Mouse (Mus musculus) left cerebral cortex, postnatal 36 days (tissue): ENCODE data around the gene Krt18. TPM values are rescaled to one million over a fixed set of nuclear protein-coding genes. Genes with fewer than 3 reads are reported as not detected.
A peak's percentile ranks its signal among the peaks of the same experiment; 100 is the strongest.
"Not testable (repeated sequence)": the region's sequence is repeated elsewhere in the genome, so short reads cannot be mapped to it uniquely, and the experiment has no call there.

Experiments used
- DNase-seq, 2 experiments: peaks; one replicate each; pipeline ENCODE4 v3.0.0; 2021 to 2022; ENCODE audit warnings: low spot score in 2 of 2, mixed read lengths in 1 of 2
- intact Hi-C: fragments of 180-260 bp; cut with DNase I; formaldehyde crosslinking; loops from one replicate; pipeline ENCODE4 v1.15.1; 2025
- total RNA-seq, 2 experiments: library from RNA; stranded (reverse); gene quantifications; 2 replicates each; pipeline ENCODE4 v1.2.3; 2021

Gene Krt18
- total RNA-seq, 2 experiments from 2014 or later: 0.22 TPM; not detected in 1

GRCm38 (mm10) chr15:102051920-102052683 lies 24.1 kb downstream of the Krt18 start:
- peak; percentile 49 to 64 for DNase-seq
- intact Hi-C loops: no loop called here

GRCm38 (mm10) chr15:102056495-102057174 lies 28.7 kb downstream of the Krt18 start:
- no peak for DNase-seq
- intact Hi-C loops: no loop called here

GRCm38 (mm10) chr15:102065661-102066325 lies 37.8 kb downstream of the Krt18 start:
- peak; percentile 88 to 90 for DNase-seq
- intact Hi-C loops: loop anchor here (1.0 to 5.0 kb wide), 3 partner anchors 77 to 728 kb away; no protein-coding TSS in a partner anchor

GRCm38 (mm10) chr15:102070476-102071467 lies 42.8 kb downstream of the Krt18 start:
- no peak for DNase-seq
- intact Hi-C loops: loop anchor here (10.0 kb wide), 1 partner anchor 846 kb away; the partner anchor contains the start of gene Grasp

- intact Hi-C loops: loop anchor here (10.0 kb wide), 1 partner anchor 848 kb away; the partner anchor contains the start of gene Grasp
- no peak for DNase-seq
These were observed 45.1 kb downstream of the Krt18 start for GRCm38 (mm10) chr15:102072963-102073558.

GRCm38 (mm10) chr15:102073559-102074069 lies 45.6 kb downstream of the Krt18 start, which contains the start of gene Eif4b:
Eif4b (plus strand) TSS chr15:102073773.
- peak; percentile 99 for DNase-seq
- intact Hi-C loops: loop anchor here (10.0 kb wide), 1 partner anchor 849 kb away; the partner anchor contains the start of gene Grasp

- DNase-seq: peak; percentile 58 to 65
- intact Hi-C loops: loop anchor here (10.0 kb wide), 1 partner anchor 849 kb away; the partner anchor contains the start of gene Grasp
These were observed 46.2 kb downstream of the Krt18 start for GRCm38 (mm10) chr15:102074070-102074731.

- no peak for DNase-seq
- intact Hi-C loops: loop anchor here (10.0 kb wide), 1 partner anchor 850 kb away; the partner anchor contains the start of gene Grasp
These were observed 47.1 kb downstream of the Krt18 start for GRCm38 (mm10) chr15:102074876-102075585.

GRCm38 (mm10) chr15:102077111-102077677 lies 49.2 kb downstream of the Krt18 start:
- intact Hi-C loops: loop anchor here (10.0 kb wide), 1 partner anchor 852 kb away; the partner anchor contains the start of gene Grasp
- no peak for DNase-seq

GRCm38 (mm10) chr15:102079221-102079620 lies 51.2 kb downstream of the Krt18 start:
- no peak for DNase-seq
- intact Hi-C loops: loop anchor here (10.0 kb wide), 1 partner anchor 854 kb away; the partner anchor contains the start of gene Grasp

- intact Hi-C loops: loop anchor here (10.0 kb wide), 1 partner anchor 855 kb away; the partner anchor contains the start of gene Grasp
- not testable (repeated sequence) for DNase-seq
These were observed 51.9 kb downstream of the Krt18 start for GRCm38 (mm10) chr15:102079924-102080323.

- intact Hi-C loops: no loop called here
- DNase-seq: no peak
These were observed 52.4 kb downstream of the Krt18 start for GRCm38 (mm10) chr15:102080429-102080828.
